Mouse (Mus musculus) brown adipose tissue, adult 24 weeks (tissue): ENCODE data around the gene 5031439G07Rik. TPM values are rescaled to one million over a fixed set of nuclear protein-coding genes. Genes with fewer than 3 reads are reported as not detected.
"Not testable (repeated sequence)": the region's sequence is repeated elsewhere in the genome, so short reads cannot be mapped to it uniquely, and the experiment has no call there.

Experiments
- H3K27ac ChIP-seq: fragments of 200-500 bp; replicated peaks from 2 replicates; pipeline ENCODE4 v1.5.1; 2012; ENCODE audit warnings: low read depth, mild to moderate bottlenecking, low read length
- H3K4me1 ChIP-seq: fragments of 200-500 bp; 2 replicates; pipeline ENCODE4 v1.6.1; 2012; ENCODE audit warnings: low read length, mixed read lengths; ENCODE audit not compliant: control insufficient read depth, insufficient read depth, insufficient read length
- H3K4me3 ChIP-seq: fragments of 200-500 bp; 2 replicates; pipeline ENCODE4 v1.5.1; 2012; ENCODE audit warnings: low read depth, mild to moderate bottlenecking, low read length, moderate library complexity; ENCODE audit not compliant: insufficient read depth
- polyA plus RNA-seq: library from polyadenylated mRNA; stranded (reverse); fragments of >200 nt; gene quantifications from 2 replicates; pipeline ENCODE4 v1.2.4, GENCODE M21; 2012; ENCODE audit not compliant: missing spikeins, insufficient read depth, insufficient read length

The 5031439G07Rik gene
- polyA plus RNA-seq, 1 experiment: 16.3 TPM

- peak overlapping the region; percentile 15; the same call in 1 of the 2 replicates for H3K27ac ChIP-seq
- H3K4me3 ChIP-seq, H3K4me1 ChIP-seq: not testable (repeated sequence)
These were observed 92.1 kb downstream of the 5031439G07Rik start for GRCm38 (mm10) chr15:84896216-84896615.

Other genes with a start within 250 kb of the 5031439G07Rik start
- 0.55 TPM in 1 of 2 replicates, not detected in the other for gene Phf21b, start 132.5 kb downstream of the 5031439G07Rik start, polyA plus RNA-seq
- not detected in 2 replicates for gene Gm29666, start 68.5 kb downstream of the 5031439G07Rik start, polyA plus RNA-seq
- gene Nup50, start 65.1 kb downstream of the 5031439G07Rik start, polyA plus RNA-seq: 9.8 and 11.6 TPM in 2 replicates
- not detected in 2 replicates for gene Upk3a, start 28.6 kb upstream of the 5031439G07Rik start, polyA plus RNA-seq
- 6.0 and 7.3 TPM in 2 replicates for gene Fam118a, start 40.4 kb upstream of the 5031439G07Rik start, polyA plus RNA-seq
- not detected in 2 replicates for gene Smc1b, start 143.4 kb upstream of the 5031439G07Rik start, polyA plus RNA-seq
- gene Ribc2, start 143.5 kb upstream of the 5031439G07Rik start, polyA plus RNA-seq: not detected in 2 replicates
- gene Fbln1, start 217.4 kb upstream of the 5031439G07Rik start, polyA plus RNA-seq: 2.8 and 5.2 TPM in 2 replicates